Mouse (Mus musculus) limb, embryonic 11.5 days (tissue): ENCODE data around the gene Npas3. TPM values are rescaled to one million over a fixed set of nuclear protein-coding genes. Genes with fewer than 3 reads are reported as not detected.

Experiments
- ATAC-seq: fragments of 200-750 bp; cut with Nextera tagmentation; 2 replicates; pipeline ENCODE4 v1.8.0; 2017; ENCODE audit warnings: low read depth; ENCODE audit not compliant: insufficient number of reproducible peaks, low FRiP score, low TSS enrichment
- DNase-seq: peaks from one replicate; pipeline ENCODE4 v3.0.0-alpha.2; 2015; ENCODE audit warnings: low spot score
- H3K27ac ChIP-seq: fragments of 300-500 bp; sonication (generic); replicated peaks from 2 replicates; pipeline ENCODE4 v1.5.1; 2014; ENCODE audit warnings: low read depth, mild to moderate bottlenecking, low read length
- H3K27me3 ChIP-seq: fragments of 300-500 bp; sonication (generic); 2 replicates; pipeline ENCODE4 v1.6.1; 2014; ENCODE audit warnings: mild to moderate bottlenecking, low read length, mixed read lengths; ENCODE audit not compliant: control insufficient read depth, insufficient read depth
- H3K36me3 ChIP-seq: fragments of 300-500 bp; sonication (generic); 2 replicates; pipeline ENCODE4 v1.6.1; 2014; ENCODE audit warnings: mild to moderate bottlenecking, low read length, moderate library complexity, mixed read lengths; ENCODE audit not compliant: control insufficient read depth, insufficient read depth
- H3K4me1 ChIP-seq: fragments of 300-500 bp; sonication (generic); 2 replicates; pipeline ENCODE4 v1.6.1; 2014; ENCODE audit warnings: low read length, mixed read lengths; ENCODE audit not compliant: control insufficient read depth, insufficient read depth
- H3K4me2 ChIP-seq: fragments of 300-500 bp; sonication (generic); 2 replicates; pipeline ENCODE4 v1.6.1; 2014; ENCODE audit warnings: low read depth, mild to moderate bottlenecking, moderate library complexity; ENCODE audit not compliant: severe bottlenecking
- H3K4me3 ChIP-seq: fragments of 300-500 bp; sonication (generic); 2 replicates; pipeline ENCODE4 v1.5.1; 2014; ENCODE audit warnings: low read depth, low read length
- H3K9ac ChIP-seq: fragments of 300-500 bp; sonication (generic); 2 replicates; pipeline ENCODE4 v1.6.1; 2014; ENCODE audit warnings: mild to moderate bottlenecking, low read length
- H3K9me3 ChIP-seq: fragments of 300-500 bp; sonication (generic); 2 replicates; pipeline ENCODE4 v1.6.1; 2016; ENCODE audit warnings: low read length; ENCODE audit not compliant: control insufficient read depth
- WGBS: fragments of 180-500 bp; shearing (Covaris S2); extraction: QIAGEN DNeasy Blood & Tissue Kit; methylation state at CpG from one replicate; pipeline ENCODE4 v1.1.7; 2014; 5-methylcytosine and 5-hydroxymethylcytosine counted together
- polyA plus RNA-seq: library from polyadenylated mRNA; unstranded; fragments of >200 nt; fragmentation: Nextera tagmentation; extraction: Ambion mirVana; gene quantifications from 2 replicates; pipeline ENCODE4 v1.2.1, GENCODE M21; 2014

The Npas3 gene
- polyA plus RNA-seq, 1 experiment from 2014 or later = 2.3 TPM

DNA sequence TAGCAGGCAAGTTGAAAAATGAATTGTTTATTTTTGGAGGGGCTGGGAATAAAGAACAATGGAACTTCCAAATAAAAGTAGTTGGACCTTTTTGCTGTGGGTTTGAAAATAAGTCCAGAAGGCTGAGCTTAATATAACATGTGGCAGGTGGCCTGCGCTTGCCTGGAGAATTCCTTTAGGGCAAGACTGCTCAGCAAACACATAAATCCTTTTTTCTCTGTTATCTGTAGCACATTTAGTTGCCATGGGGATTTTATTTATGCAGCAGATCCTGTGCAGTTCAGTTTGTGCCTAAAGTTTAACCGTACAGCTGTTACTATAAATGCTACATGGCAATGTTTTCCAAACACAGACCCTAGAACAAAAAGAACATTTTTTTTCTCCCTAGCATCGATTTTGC is 159.3 kb downstream of the Npas3 start:
- no peak for DNase-seq
- Histone ChIP-seq H3K9ac (no peak overlapping the region), H3K4me2 (no peak overlapping the region), H3K36me3 (no peaks in the 10 kb centered on the region), H3K9me3 (no peaks in the 10 kb centered on the region), H3K4me1 (no peaks in the 10 kb centered on the region), H3K27ac (no peak overlapping the region), H3K27me3 (no peaks in the 10 kb centered on the region), H3K4me3 (no peak overlapping the region)
- WGBS = 55% methylated on average over 3 of the region's 3 CpGs
- no peak; the same call in 1 of the 2 replicates for ATAC-seq

DNA sequence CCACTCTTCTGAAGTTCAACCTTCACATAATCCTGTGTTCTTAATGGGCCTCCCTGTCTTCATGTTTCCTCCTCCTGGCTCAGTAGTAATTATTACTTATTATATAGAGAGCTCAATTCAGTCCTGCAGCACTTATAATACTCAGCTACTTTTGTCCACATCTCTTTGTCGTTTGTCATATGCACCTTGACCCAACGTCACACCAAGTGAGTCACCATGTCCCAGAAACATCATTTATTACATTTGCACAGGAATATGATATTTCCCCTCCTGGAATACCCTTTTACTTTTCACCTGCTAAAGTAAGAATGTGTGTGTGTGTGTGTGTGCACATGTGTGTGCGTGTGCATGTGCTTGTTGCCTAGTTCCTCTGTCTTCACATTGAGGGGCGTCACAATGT is 161.2 kb downstream of the Npas3 start:
- H3K27ac ChIP-seq = no peak overlapping the region
- no peak overlapping the region for H3K9ac ChIP-seq
- 91% methylated on average over 4 of the region's 4 CpGs for WGBS
- ATAC-seq = no peak
- no peak overlapping the region for H3K4me3 ChIP-seq
- no peaks in the 10 kb centered on the region for H3K36me3 ChIP-seq
- H3K9me3 ChIP-seq = no peaks in the 10 kb centered on the region
- no peaks in the 10 kb centered on the region for H3K4me1 ChIP-seq
- no peak overlapping the region for H3K4me2 ChIP-seq
- DNase-seq = no peak
- no peaks in the 10 kb centered on the region for H3K27me3 ChIP-seq

DNA sequence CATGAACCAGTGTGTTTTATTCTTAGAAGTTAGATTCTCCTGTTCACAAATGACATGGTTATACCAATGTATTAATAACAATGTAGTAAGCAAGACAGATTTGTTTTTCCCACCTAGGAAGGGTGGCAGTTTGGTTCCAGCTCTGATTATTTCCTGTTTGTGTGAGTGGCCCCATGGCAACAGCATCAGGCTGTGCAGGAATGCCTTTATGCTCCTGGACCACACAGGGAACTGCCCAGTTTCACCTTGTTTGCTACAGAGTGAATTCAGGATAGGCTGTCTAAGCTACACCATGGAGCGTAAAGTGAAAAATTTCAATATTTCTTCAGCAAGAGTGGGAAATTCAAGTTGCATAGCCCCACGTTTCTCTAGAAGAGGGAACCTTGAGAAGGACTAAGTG is 162.2 kb downstream of the Npas3 start:
- H3K36me3 ChIP-seq = no peaks in the 10 kb centered on the region
- no peak for DNase-seq
- no peak overlapping the region for H3K27ac ChIP-seq
- no peaks in the 10 kb centered on the region for H3K27me3 ChIP-seq
- no peak overlapping the region for H3K9ac ChIP-seq
- 95% methylated on average over 2 of the region's 2 CpGs for WGBS
- no peak for ATAC-seq
- H3K4me3 ChIP-seq = no peak overlapping the region
- no peak overlapping the region for H3K4me2 ChIP-seq
- H3K4me1 ChIP-seq = no peaks in the 10 kb centered on the region
- no peaks in the 10 kb centered on the region for H3K9me3 ChIP-seq

DNA sequence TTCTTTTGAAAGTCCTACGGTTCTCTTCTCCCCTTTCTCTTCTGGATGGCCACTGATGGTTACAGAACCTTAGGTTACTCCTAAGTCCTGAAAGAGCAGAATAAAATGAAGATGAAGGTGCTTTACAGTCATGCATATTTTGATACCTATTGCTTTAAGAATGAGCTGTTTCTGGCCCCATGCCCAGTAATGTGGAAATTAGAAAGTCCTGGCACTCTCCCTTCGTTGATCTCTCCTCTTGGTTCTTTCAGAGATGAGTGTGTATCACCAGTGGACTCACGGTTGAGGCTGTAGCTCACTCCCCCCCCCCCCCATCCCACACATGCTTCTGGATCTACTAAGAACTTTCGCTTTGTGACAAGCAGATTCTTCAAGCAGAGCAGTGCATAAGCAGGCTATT is 167.6 kb downstream of the Npas3 start:
- DNase-seq = no peak
- WGBS = 88% methylated on average over 4 of the region's 4 CpGs

DNA sequence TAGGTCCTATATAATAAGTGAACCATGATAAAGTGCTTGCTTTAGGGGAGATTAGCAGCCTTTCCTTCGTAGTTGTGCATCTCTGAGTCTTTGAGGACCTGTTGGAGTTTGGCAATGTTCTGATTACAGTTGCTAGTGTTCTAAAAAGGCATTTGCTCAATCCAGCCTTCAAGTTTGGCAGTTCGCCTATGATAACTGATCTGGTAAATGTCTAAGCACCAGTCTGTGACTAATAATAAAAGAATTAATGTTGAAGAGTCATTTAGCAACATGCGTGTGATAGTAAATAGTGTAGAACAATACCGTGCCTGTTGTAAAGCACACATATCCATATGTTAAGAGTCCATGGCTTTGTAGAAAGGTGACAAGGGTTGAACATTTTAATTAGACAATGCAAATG is 173.2 kb downstream of the Npas3 start:
- 91% methylated on average over 4 of the region's 4 CpGs for WGBS
- no peak overlapping the region for H3K27ac ChIP-seq
- ATAC-seq (no peak), DNase-seq (no peak)
- no peaks in the 10 kb centered on the region for H3K36me3 ChIP-seq
- no peak overlapping the region for H3K9ac ChIP-seq
- H3K4me3 ChIP-seq = no peak overlapping the region
- no peaks in the 10 kb centered on the region for H3K27me3 ChIP-seq
- H3K4me1 ChIP-seq = no peaks in the 10 kb centered on the region
- no peak overlapping the region for H3K4me2 ChIP-seq
- no peaks in the 10 kb centered on the region for H3K9me3 ChIP-seq

More for the DNA sequence above, 167.6 kb downstream of the Npas3 start:
- Histone ChIP-seq H3K36me3 (no peaks in the 10 kb centered on the region), H3K4me3 (no peak overlapping the region), H3K27ac (no peak overlapping the region), H3K27me3 (no peaks in the 10 kb centered on the region), H3K9ac (no peak overlapping the region), H3K9me3 (no peaks in the 10 kb centered on the region), H3K4me2 (no peak overlapping the region), H3K4me1 (no peaks in the 10 kb centered on the region)
- no peak for ATAC-seq

DNA sequence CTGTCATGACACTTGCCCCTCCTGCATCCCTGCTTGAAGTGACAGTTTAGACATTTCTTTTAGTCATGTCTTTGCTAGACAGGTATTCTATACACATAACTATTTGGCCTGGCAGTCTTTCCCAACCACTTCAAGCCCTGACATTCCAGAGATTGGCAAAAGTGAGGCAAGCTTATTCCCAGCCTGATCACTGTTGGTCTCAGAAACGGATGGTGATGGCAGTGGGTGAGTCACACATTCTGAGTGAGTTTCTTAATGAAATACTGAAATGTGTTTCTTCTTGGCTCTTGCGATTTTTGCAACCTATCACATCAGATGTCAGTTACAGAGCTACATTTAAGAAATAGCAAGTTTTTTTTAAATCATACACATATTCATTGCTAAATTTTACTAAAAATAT is 175.2 kb downstream of the Npas3 start:
- Histone ChIP-seq H3K4me1 (no peaks in the 10 kb centered on the region), H3K4me2 (no peak overlapping the region), H3K27me3 (no peaks in the 10 kb centered on the region), H3K9me3 (no peaks in the 10 kb centered on the region), H3K27ac (no peak overlapping the region), H3K36me3 (no peaks in the 10 kb centered on the region), H3K4me3 (no peak overlapping the region), H3K9ac (no peak overlapping the region)
- 90% methylated on average over 2 of the region's 2 CpGs for WGBS
- no peak for DNase-seq
- no peak for ATAC-seq

DNA sequence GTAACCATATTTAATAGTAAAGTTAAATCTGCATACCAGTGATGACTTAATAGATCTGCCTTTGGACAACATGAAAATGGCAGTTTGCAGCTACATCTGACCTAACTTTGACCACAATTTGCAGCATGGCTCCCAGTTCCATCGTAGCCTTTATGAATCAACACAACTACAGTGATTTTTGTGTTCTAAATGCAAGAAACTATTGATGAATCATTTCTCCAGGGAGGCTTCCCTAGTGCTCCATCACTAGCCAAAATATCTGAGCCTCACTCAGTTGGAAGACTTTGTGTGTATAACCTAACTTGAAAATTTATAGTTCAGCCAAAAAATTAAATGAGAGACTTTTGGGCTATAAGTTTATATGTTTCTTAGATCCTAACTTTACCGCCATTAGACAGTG is 177.5 kb downstream of the Npas3 start:
- 93% methylated on average over 2 of the region's 2 CpGs for WGBS
- H3K36me3 ChIP-seq = no peaks in the 10 kb centered on the region
- no peak overlapping the region for H3K9ac ChIP-seq

DNA sequence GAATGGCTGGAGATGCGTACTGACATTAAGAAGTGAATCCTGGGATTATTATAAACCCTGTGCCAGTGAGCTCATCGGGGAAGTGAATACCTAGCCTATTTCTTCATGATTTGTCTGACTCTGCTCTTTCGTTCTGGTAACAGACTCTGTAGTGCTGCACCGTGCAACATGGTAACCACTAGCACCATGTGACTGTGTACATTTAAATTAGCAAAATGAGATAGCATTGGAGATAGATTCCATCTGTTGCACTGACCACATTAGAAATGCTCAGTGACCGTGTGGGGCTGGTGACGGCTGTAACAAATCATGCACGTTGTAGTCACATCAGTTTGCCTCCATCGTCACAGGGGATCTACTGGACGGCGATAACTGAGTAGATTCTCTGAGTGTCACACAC is 178.7 kb downstream of the Npas3 start:
- WGBS = 87% methylated on average over 10 of the region's 10 CpGs
- no peak for DNase-seq
- H3K9ac ChIP-seq = no peak overlapping the region
- no peaks in the 10 kb centered on the region for H3K36me3 ChIP-seq
- no peaks in the 10 kb centered on the region for H3K4me1 ChIP-seq
- H3K9me3 ChIP-seq = no peaks in the 10 kb centered on the region
- H3K27ac ChIP-seq = no peak overlapping the region
- no peak overlapping the region for H3K4me2 ChIP-seq
- no peaks in the 10 kb centered on the region for H3K27me3 ChIP-seq
- no peak overlapping the region for H3K4me3 ChIP-seq
- no peak for ATAC-seq

More for the DNA sequence above, 177.5 kb downstream of the Npas3 start:
- Histone ChIP-seq H3K4me3 (no peak overlapping the region), H3K4me2 (no peak overlapping the region), H3K4me1 (no peaks in the 10 kb centered on the region), H3K9me3 (no peaks in the 10 kb centered on the region), H3K27me3 (no peaks in the 10 kb centered on the region), H3K27ac (no peak overlapping the region)
- no peak for DNase-seq
- no peak for ATAC-seq

DNA sequence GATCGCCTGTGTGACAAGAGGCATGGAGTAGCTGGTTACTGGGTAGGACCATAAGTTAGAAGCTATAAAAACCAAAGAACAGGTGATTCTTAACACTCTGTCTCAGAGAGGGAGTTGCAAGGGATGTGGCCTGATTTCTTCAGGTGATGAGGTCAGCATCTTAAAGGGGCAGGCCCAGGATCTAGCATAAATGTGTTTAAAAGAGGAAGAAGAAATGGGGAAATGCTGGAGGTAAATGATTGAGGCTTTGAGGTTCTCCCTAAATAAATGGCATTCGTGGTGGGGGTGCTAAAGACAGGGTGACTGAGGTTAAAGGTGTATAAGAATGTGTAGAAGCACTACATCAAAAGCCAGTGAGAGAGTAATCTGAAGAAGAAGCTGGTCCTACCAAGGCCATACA is 193.6 kb downstream of the Npas3 start:
- Histone ChIP-seq H3K36me3 (no peaks in the 10 kb centered on the region), H3K27me3 (no peaks in the 10 kb centered on the region), H3K4me3 (no peak overlapping the region), H3K4me2 (no peak overlapping the region), H3K9me3 (no peaks in the 10 kb centered on the region), H3K9ac (no peak overlapping the region), H3K27ac (no peak overlapping the region), H3K4me1 (no peaks in the 10 kb centered on the region)
- 74% methylated on average over 2 of the region's 2 CpGs for WGBS
- DNase-seq (no peak), ATAC-seq (no peak)
